Mouse (Mus musculus) frontal cortex, postnatal 25 days (tissue): ENCODE measurements around the gene Fam107b.
"Not testable (repeated sequence)": the region's sequence is repeated elsewhere in the genome, so short reads cannot be mapped to it uniquely, and the experiment has no call there.

Experiments used
- DNase-seq, 2 experiments: peaks; one replicate each; pipeline ENCODE4 v3.0.0; 2022; ENCODE audit warnings: low spot score in 2 of 2

The Fam107b gene

GRCm38 (mm10) chr2:3712369-3713042 lies 142.2 kb downstream of the Fam107b start:
- no peak for DNase-seq

- peak; percentile 81 to 84 for DNase-seq
Observed at GRCm38 (mm10) chr2:3713212-3713681, 143.0 kb downstream of the Fam107b start.

GRCm38 (mm10) chr2:3713682-3714361 lies 143.5 kb downstream of the Fam107b start:
- no peak for DNase-seq

- DNase-seq, result no peak
Observed at GRCm38 (mm10) chr2:3714511-3714910, 144.2 kb downstream of the Fam107b start.

DNA sequence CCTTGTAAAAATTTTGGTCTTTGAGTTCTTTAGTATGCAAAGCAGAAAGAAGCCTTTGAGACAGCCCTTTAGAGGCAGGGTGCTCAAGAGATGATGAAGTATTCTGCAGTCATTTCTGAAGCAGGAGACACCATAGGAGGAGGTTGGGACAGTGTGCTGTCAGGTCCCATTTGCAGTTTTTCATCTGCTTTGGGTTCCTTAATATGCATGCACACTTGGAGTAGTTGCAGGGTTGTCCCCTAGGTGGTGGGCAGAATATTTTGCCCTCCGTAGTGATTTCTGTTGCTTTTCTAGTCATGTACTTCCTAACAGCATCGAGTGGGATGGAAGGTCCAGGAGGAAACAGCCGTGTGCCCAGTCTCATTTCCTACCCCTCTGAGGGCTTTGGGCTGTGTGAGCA lies 145.1 kb downstream of the Fam107b start:
- DNase-seq, result no peak

DNA sequence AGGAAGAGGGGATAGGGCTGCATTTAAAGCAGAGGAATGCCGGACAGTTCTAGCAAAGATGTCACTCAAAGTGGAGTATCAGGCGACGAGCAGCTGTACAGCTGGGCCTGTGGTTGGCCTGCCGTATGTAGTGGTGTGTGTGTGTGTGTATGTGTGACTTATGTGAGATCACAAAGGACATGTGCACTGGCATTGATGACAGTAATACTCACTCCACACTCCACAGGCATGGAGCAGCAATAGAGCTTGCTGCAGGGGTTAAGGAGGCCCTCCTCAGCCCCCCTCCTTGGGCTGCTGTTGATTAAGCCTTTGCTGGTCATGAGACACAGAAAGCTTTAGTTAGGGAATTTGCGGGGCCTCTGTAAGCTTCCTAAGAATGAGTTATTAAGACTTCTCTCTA lies 147.0 kb downstream of the Fam107b start:
- DNase-seq, result no peak

DNA sequence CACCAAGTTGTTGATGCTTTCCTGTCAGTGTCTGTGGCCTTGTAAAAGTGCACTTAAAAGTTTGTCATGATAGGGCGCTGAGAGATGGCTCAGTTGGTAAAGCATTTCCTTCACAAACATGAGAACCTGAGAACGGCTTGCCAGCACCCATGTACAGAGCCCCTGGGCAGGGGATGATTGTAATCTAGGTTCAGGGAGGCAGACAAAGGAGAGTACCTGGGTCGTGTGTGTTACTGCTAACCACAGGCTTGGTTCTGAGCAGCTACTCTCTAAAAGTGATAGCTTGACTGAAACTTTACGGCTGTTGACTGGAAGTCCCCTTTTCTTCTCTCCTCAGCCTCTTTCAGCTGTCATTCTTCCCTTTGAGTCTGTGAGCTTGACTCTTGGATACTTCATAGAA lies 147.6 kb downstream of the Fam107b start:
- DNase-seq, result no peak

DNA sequence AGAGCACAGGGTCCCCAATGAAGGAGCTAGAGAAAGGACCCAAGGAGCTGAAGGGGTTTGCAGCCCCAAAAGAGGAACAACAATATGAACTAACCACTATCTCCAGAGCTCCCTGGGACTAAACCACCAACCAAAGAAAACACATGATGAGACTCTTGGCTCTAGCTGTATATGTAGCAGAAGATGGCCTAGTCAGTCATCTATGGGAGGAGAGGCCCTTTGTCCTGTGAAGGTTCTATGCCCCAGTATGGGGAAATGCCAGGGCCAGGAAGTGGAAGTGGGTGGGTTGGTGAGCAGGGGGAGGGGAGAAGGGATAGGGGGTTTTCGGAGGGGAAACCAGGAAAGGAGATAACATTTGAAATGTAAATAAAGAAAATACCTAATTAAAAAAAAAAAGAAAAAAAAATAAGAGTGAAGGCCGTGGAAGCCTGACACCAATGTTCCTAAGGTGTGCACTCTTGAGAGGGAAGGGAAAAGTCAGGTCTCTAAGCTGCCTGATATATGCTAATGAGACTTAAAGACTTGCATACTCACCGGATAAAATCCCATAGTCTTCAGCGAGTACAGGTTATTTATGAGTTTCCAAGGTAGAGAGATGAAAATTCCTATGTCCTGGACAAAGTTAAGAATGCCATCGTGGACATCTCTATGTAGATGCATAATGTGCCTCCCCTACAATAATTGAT lies 149.3 kb downstream of the Fam107b start:
- DNase-seq, result not testable (repeated sequence)

GRCm38 (mm10) chr2:3721107-3721506 lies 150.8 kb downstream of the Fam107b start:
- DNase-seq, result no peak

DNA sequence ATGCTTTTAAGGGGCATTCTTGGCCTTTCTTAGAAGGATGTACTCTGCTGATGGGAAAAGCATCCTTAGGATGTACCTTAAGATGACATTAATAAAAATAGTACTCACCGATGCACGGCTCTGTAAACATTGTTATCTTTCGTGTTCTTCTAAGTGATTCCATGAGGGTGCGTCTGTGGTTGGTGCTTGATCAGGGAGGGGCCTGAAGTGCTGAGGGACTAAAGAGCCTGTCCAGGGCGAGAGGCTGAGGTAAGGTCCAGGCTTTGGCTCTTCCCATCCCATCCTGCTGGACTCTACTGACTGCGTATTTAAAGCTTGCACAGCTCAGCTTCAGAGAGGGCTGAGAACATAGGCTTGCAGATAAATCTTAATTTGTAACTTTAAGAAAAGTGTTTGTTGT lies 151.7 kb downstream of the Fam107b start:
- no peak for DNase-seq

- DNase-seq, result no peak
Observed at GRCm38 (mm10) chr2:3723391-3724106, 153.3 kb downstream of the Fam107b start.

GRCm38 (mm10) chr2:3726501-3727078 lies 156.3 kb downstream of the Fam107b start:
- no peak for DNase-seq

- DNase-seq, result no peak
Observed at GRCm38 (mm10) chr2:3727225-3727930, 157.1 kb downstream of the Fam107b start.

- no peak for DNase-seq
Observed at GRCm38 (mm10) chr2:3728090-3728489, 157.8 kb downstream of the Fam107b start.

DNA sequence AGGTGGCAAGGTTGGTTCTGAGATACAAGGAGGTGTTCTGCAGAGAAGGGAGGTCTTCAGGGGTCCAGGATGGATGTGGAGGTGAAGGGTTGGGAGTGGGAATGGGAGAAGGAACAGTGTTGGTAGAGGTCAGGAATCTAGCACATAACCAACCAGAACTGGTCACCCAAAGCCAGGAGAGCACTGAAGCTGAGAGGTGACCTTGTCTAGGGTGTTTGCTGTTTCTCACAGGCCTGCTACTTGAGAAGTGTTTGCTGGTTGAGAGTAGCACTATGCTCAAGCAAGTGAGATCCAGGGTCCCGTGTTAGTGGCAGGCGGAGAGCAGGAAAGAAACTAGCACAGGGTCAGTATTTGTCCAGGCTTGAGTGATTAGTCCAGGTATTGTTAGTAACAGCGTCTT lies 159.3 kb downstream of the Fam107b start:
- DNase-seq, result no peak

DNA sequence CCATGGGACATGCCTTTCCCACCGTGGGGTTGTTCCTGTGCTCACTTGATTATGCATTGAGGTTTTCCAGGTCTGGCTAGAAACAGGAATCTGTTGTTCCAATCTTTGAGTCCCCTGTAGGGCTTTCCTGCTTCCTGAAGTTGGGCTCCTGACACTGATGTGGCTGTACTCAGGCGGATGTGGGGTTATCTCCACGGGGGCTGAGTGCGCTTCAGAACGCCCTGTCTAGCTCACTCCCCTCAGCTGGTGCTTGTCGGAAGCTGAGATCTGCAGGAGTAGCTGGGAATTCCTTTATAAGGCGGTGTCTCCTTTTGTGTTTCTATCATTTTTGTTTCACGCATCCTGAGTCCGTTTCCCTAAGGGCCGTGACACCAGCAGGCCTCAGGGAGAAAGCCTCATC lies 160.5 kb downstream of the Fam107b start:
- no peak for DNase-seq

- no peak for DNase-seq
Observed at GRCm38 (mm10) chr2:3731316-3732015, 161.2 kb downstream of the Fam107b start.

DNA sequence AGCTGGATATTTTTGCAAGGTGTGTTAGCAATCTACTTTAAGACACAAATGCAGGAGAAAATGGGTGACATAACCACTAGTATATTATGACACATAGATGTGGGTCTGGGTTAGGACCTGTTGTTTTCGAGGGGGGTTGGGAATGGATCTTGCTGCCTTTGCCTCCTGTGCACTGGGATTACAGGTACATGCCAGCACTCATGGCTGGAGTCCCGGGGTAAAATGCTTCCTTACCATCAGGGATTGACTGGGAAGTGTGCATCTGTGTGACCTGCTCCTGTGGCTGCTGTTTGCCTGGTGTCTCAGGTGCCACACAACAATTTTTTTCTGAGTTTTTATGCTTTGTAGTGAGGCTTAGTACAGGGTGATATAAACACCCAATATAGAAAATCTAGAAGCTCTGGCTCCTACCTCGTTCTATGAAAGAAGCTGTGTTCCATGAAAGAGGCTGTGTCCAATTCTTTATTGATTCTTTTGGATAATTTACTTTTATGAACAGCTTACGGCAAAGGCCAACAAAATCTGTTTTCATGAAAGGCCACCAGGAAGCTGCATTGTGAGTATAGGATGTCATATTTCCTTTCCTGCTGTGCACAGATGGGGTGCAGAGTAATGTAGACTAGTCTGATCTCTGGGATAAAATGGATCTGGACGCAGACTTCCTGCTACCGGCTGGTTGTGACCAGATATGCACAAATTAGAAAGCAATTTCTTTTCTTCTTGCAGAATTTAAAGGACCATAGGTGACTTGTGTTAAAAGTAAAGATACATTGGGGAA lies 167.8 kb downstream of the Fam107b start:
- no peak for DNase-seq

GRCm38 (mm10) chr2:3738734-3739133 lies 168.4 kb downstream of the Fam107b start:
- no peak for DNase-seq
